ENCODE assay signal across 11 mouse cellular contexts in genomic region chr11:87444735-87445428, GRCm38 (mm10). TPM values are rescaled to one million over a fixed set of nuclear protein-coding genes. Genes with fewer than 3 reads are reported as not detected.
DNase-seq lines count a peak whose midpoint lies in the region; ATAC-seq and TF ChIP-seq lines count a peak whose summit lies in the region.
"Had no signal": no experiment of that assay in that cellular context is flagged by ENCODE, and none has a peak within 500 bp of the region (broad histone marks: within the 10 kb centered on the region; RNA-seq: fewer than 3 reads in every experiment).

No protein-coding gene starts in this region.

- no peak for TF ChIP-seq CTCF in layer of hippocampus, adult 2 months (conservative IDR thresholded peaks at IDR 0.05)

- 0 out of 2 replicates have a peak overlapping the region, but pooled peaks have one; percentile 1 for H3K9ac ChIP-seq in forebrain, embryonic 13.5 days
- no peak overlapping the region for H3K9ac ChIP-seq in forebrain, embryonic 14.5 days (ENCODE audit: low read length)
- no peak overlapping the region for H3K9ac ChIP-seq in lung, embryonic 15.5 days
- H3K9ac ChIP-seq in hindbrain, embryonic 15.5 days: no peak overlapping the region; the same call in 1 of the 2 replicates
- H3K9ac ChIP-seq in midbrain, embryonic 16.5 days (ENCODE audit: low read depth, low read length): peak overlapping the region; percentile 30; the same call in 1 of the 2 replicates

- 7% methylated on average over 16 of the region's 16 CpGs for WGBS in forebrain, embryonic 13.5 days
- 11% methylated on average over 16 of the region's 16 CpGs for WGBS in forebrain, embryonic 14.5 days
- WGBS in lung, embryonic 15.5 days: 5% methylated on average over 16 of the region's 16 CpGs
- WGBS in hindbrain, embryonic 15.5 days: 10% methylated on average over 16 of the region's 16 CpGs
- WGBS in midbrain, embryonic 16.5 days: 11% methylated on average over 16 of the region's 16 CpGs

- no peaks in the 10 kb centered on the region for H3K36me3 ChIP-seq in forebrain, embryonic 13.5 days (ENCODE audit: poor library complexity, severe bottlenecking)
- no peaks in the 10 kb centered on the region for H3K36me3 ChIP-seq in forebrain, embryonic 14.5 days (ENCODE audit: control insufficient read depth, insufficient read depth, low read length)
- H3K36me3 ChIP-seq in lung, embryonic 15.5 days: no peaks in the 10 kb centered on the region
- H3K36me3 ChIP-seq in hindbrain, embryonic 15.5 days: no peaks in the 10 kb centered on the region
- no peaks in the 10 kb centered on the region for H3K36me3 ChIP-seq in midbrain, embryonic 16.5 days (ENCODE audit: control insufficient read depth, insufficient read depth, low read length)

- H3K27me3 ChIP-seq in forebrain, embryonic 13.5 days: 0 out of 2 replicates have a peak, but pooled peaks cover 4% of the 10 kb centered on the region
- H3K27me3 ChIP-seq in forebrain, embryonic 14.5 days (replicated peaks; ENCODE audit: control insufficient read depth, insufficient read depth, low read length): no peaks in the 10 kb centered on the region
- H3K27me3 ChIP-seq in lung, embryonic 15.5 days: no peaks in the 10 kb centered on the region
- no peaks in the 10 kb centered on the region for H3K27me3 ChIP-seq in hindbrain, embryonic 15.5 days
- H3K27me3 ChIP-seq in midbrain, embryonic 16.5 days (ENCODE audit: control insufficient read depth, insufficient read depth, low read depth, low read length): no peaks in the 10 kb centered on the region

- H3K27ac ChIP-seq in forebrain, embryonic 13.5 days: no peak overlapping the region
- no peak overlapping the region for H3K27ac ChIP-seq in forebrain, embryonic 14.5 days (ENCODE audit: low read depth, low read length)
- H3K27ac ChIP-seq in lung, embryonic 15.5 days: no peak overlapping the region
- no peak overlapping the region; the same call in 1 of the 2 replicates for H3K27ac ChIP-seq in hindbrain, embryonic 15.5 days (replicated peaks)
- 0 out of 2 replicates have a peak overlapping the region, but pooled peaks have one; percentile 17 for H3K27ac ChIP-seq in midbrain, embryonic 16.5 days (ENCODE audit: low read length)
- H3K27ac ChIP-seq in layer of hippocampus, adult 2 months: no peak overlapping the region

- peaks cover 13% of the 10 kb centered on the region; the same call in 1 of the 2 replicates for H3K4me1 ChIP-seq in forebrain, embryonic 13.5 days
- 0 out of 2 replicates have a peak, but pooled peaks cover 3% of the 10 kb centered on the region for H3K4me1 ChIP-seq in forebrain, embryonic 14.5 days (ENCODE audit: control insufficient read depth, insufficient read depth, low read length)
- peaks cover 15% of the 10 kb centered on the region for H3K4me1 ChIP-seq in lung, embryonic 15.5 days
- peaks cover 15% of the 10 kb centered on the region for H3K4me1 ChIP-seq in hindbrain, embryonic 15.5 days (replicated peaks)
- peaks cover 2% of the 10 kb centered on the region; the same call in 1 of the 2 replicates for H3K4me1 ChIP-seq in midbrain, embryonic 16.5 days (ENCODE audit: control insufficient read depth, insufficient read depth, low read length)

- peak overlapping the region; percentile 16 for H3K4me2 ChIP-seq in forebrain, embryonic 13.5 days
- H3K4me2 ChIP-seq in forebrain, embryonic 14.5 days (ENCODE audit: low read length): no peak overlapping the region
- H3K4me2 ChIP-seq in lung, embryonic 15.5 days: 0 out of 2 replicates have a peak overlapping the region, but pooled peaks have one; percentile 13
- peak overlapping the region; percentile 36 for H3K4me2 ChIP-seq in hindbrain, embryonic 15.5 days
- peak overlapping the region; percentile 21; the same call in 1 of the 2 replicates for H3K4me2 ChIP-seq in midbrain, embryonic 16.5 days (ENCODE audit: low read length)

- no peak for ATAC-seq in forebrain, embryonic 13.5 days
- ATAC-seq in forebrain, embryonic 14.5 days: no peak
- no peak for ATAC-seq in lung, embryonic 15.5 days (ENCODE audit: borderline replicate concordance, extremely low read depth, low FRiP score, low TSS enrichment)
- ATAC-seq in hindbrain, embryonic 15.5 days (ENCODE audit: low FRiP score, low read depth): no peak
- ATAC-seq in midbrain, embryonic 16.5 days: no peak

- no peaks in the 10 kb centered on the region for H3K9me3 ChIP-seq in forebrain, embryonic 13.5 days (replicated peaks)
- no peaks in the 10 kb centered on the region for H3K9me3 ChIP-seq in forebrain, embryonic 14.5 days (replicated peaks; ENCODE audit: control insufficient read depth, low read length)
- H3K9me3 ChIP-seq in lung, embryonic 15.5 days: no peaks in the 10 kb centered on the region
- no peaks in the 10 kb centered on the region for H3K9me3 ChIP-seq in hindbrain, embryonic 15.5 days
- no peaks in the 10 kb centered on the region for H3K9me3 ChIP-seq in midbrain, embryonic 16.5 days (replicated peaks; ENCODE audit: control insufficient read depth, low read length, poor library complexity, severe bottlenecking)

- no peak for DNase-seq in forebrain, embryonic 14.5 days (ENCODE audit: low spot score)
- DNase-seq in lung, postnatal 25 days (ENCODE audit: low spot score): no peak
- no peak for DNase-seq in MN1 (ENCODE audit: low spot score)
- no peak for DNase-seq in layer of hippocampus, adult 2 months (ENCODE audit: low spot score in 2 of 2)
- DNase-seq: cerebellum, adult 8-10 months; kidney, adult 11 months; left cerebral cortex, postnatal 4 days had no signal

- H3K4me3 ChIP-seq in forebrain, embryonic 13.5 days: no peak overlapping the region
- no peak overlapping the region for H3K4me3 ChIP-seq in forebrain, embryonic 14.5 days (ENCODE audit: low read depth, low read length)
- no peak overlapping the region for H3K4me3 ChIP-seq in lung, embryonic 15.5 days
- H3K4me3 ChIP-seq in hindbrain, embryonic 15.5 days: no peak overlapping the region
- no peak overlapping the region for H3K4me3 ChIP-seq in midbrain, embryonic 16.5 days (ENCODE audit: low read depth, low read length)
- H3K4me3 ChIP-seq in layer of hippocampus, adult 2 months: no peak overlapping the region

RNA-seq across cellular contexts. Expression of gene Tex14, which starts 40.0 kb away (rescaled TPM):
- 0.10 and 0.43 TPM in 2 replicates for polyA plus RNA-seq in forebrain, embryonic 13.5 days (2015; fragmentation: Nextera tagmentation; extraction: Ambion mirVana)
- polyA plus RNA-seq in forebrain, embryonic 14.5 days (2014; fragmentation: Nextera tagmentation; extraction: Ambion mirVana): 0.21 and 0.24 TPM in 2 replicates
- 0.46 and 0.54 TPM in 2 replicates for polyA plus RNA-seq in lung, embryonic 15.5 days (2015; fragmentation: Nextera tagmentation; extraction: Ambion mirVana)
- polyA plus RNA-seq in hindbrain, embryonic 15.5 days (2015; fragmentation: Nextera tagmentation; extraction: Ambion mirVana): 1.7 and 1.9 TPM in 2 replicates
- 0.29 and 0.39 TPM in 2 replicates for polyA plus RNA-seq in midbrain, embryonic 16.5 days (2015; fragmentation: Nextera tagmentation; extraction: Ambion mirVana)
- total RNA-seq in layer of hippocampus, adult 2 months (2021): under 1 TPM; 0.20 to 0.26 TPM

RNA-seq across cellular contexts. Expression of gene Rad51c, which starts 40.1 kb away (rescaled TPM):
- polyA plus RNA-seq in forebrain, embryonic 13.5 days (2015; fragmentation: Nextera tagmentation; extraction: Ambion mirVana): 10.7 and 11.2 TPM in 2 replicates
- 4.5 and 8.1 TPM in 2 replicates for polyA plus RNA-seq in forebrain, embryonic 14.5 days (2014; fragmentation: Nextera tagmentation; extraction: Ambion mirVana)
- 9.0 and 11.3 TPM in 2 replicates for polyA plus RNA-seq in lung, embryonic 15.5 days (2015; fragmentation: Nextera tagmentation; extraction: Ambion mirVana)
- polyA plus RNA-seq in hindbrain, embryonic 15.5 days (2015; fragmentation: Nextera tagmentation; extraction: Ambion mirVana): 4.7 and 4.9 TPM in 2 replicates
- 3.6 and 4.0 TPM in 2 replicates for polyA plus RNA-seq in midbrain, embryonic 16.5 days (2015; fragmentation: Nextera tagmentation; extraction: Ambion mirVana)
- 1 to 10 TPM; 4.0 to 4.2 TPM for total RNA-seq in layer of hippocampus, adult 2 months (2021)

Comparison
In these comparisons a context has a peak if more than half of its experiments do, and no peak if none do; other contexts are left out.
1. H3K9ac ChIP-seq: peak in forebrain, embryonic 13.5 days (single experiment) and midbrain, embryonic 16.5 days (single experiment); none in forebrain, embryonic 14.5 days (single experiment), lung, embryonic 15.5 days (single experiment) and hindbrain, embryonic 15.5 days (single experiment).